In genomic region chr8:110809831-110810230, GRCm38 (mm10) we compare ENCODE assay signal across 15 mouse cellular contexts. TPM values are rescaled to one million over a fixed set of nuclear protein-coding genes. Genes with fewer than 3 reads are reported as not detected.
DNase-seq lines count a peak whose midpoint lies in the region; ATAC-seq lines count a peak whose summit lies in the region.
"Had no signal": no experiment of that assay in that cellular context is flagged by ENCODE, and none has a peak within 500 bp of the region (broad histone marks: within the 10 kb centered on the region; RNA-seq: fewer than 3 reads in every experiment).

No protein-coding gene starts in this region.

- peak overlapping the region; percentile 21; the same call in 1 of the 2 replicates for H3K27ac ChIP-seq in heart, embryonic 15.5 days
- H3K27ac ChIP-seq in forebrain, embryonic 13.5 days = no peak overlapping the region
- H3K27ac ChIP-seq: neural tube, embryonic 12.5 days had no signal

- peaks cover 59% of the 10 kb centered on the region for H3K36me3 ChIP-seq in heart, embryonic 15.5 days
- peaks cover 65% of the 10 kb centered on the region for H3K36me3 ChIP-seq in forebrain, embryonic 13.5 days (ENCODE audit: poor library complexity, severe bottlenecking)

- no peak overlapping the region for H3K9ac ChIP-seq in heart, embryonic 15.5 days
- no peak overlapping the region for H3K9ac ChIP-seq in forebrain, embryonic 13.5 days
- H3K9ac ChIP-seq: neural tube, embryonic 12.5 days had no signal

- intact Hi-C loops in heart, postnatal 36 days (cut with DNase I) = loop anchor here (2.0 kb wide), 1 partner anchor 59 kb away; no protein-coding TSS in a partner anchor
- intact Hi-C loops in gastrocnemius, postnatal 36 days (cut with DNase I) = no loop called here

- H3K27me3 ChIP-seq in heart, embryonic 15.5 days = no peaks in the 10 kb centered on the region
- H3K27me3 ChIP-seq in forebrain, embryonic 13.5 days = no peaks in the 10 kb centered on the region
- H3K27me3 ChIP-seq: neural tube, embryonic 12.5 days had no signal

- no peak for ATAC-seq in heart, embryonic 15.5 days (replicated peaks; ENCODE audit: insufficient number of reproducible peaks, insufficient read depth, low FRiP score, low read depth)
- ATAC-seq in forebrain, embryonic 13.5 days = no peak

- peaks cover 28% of the 10 kb centered on the region for H3K4me1 ChIP-seq in heart, embryonic 15.5 days (replicated peaks)
- no peaks in the 10 kb centered on the region for H3K4me1 ChIP-seq in forebrain, embryonic 13.5 days
- H3K4me1 ChIP-seq: neural tube, embryonic 12.5 days had no signal

- H3K4me3 ChIP-seq in heart, embryonic 15.5 days = no peak overlapping the region
- no peak overlapping the region for H3K4me3 ChIP-seq in forebrain, embryonic 13.5 days
- H3K4me3 ChIP-seq: neural tube, embryonic 12.5 days had no signal

- DNase-seq in heart, postnatal 36 days = no peak
- DNase-seq in 3134 (ENCODE audit: extremely low read depth, insufficient read length, low spot score) = peak; percentile 66
- DNase-seq in NIH3T3 (ENCODE audit: low read depth) = peak; percentile 79
- peak; percentile 49 for DNase-seq in kidney, postnatal 14 days
- DNase-seq in layer of hippocampus, adult 9-10 months (ENCODE audit: low spot score) = no peak
- no peak for DNase-seq in gastrocnemius, postnatal 36 days
- DNase-seq: cerebellum, postnatal 36 days; left cerebral cortex, postnatal 4 days; right cerebral cortex, postnatal 25 days; thymus, postnatal 36 days had no signal

- no peaks in the 10 kb centered on the region for H3K9me3 ChIP-seq in heart, embryonic 15.5 days (replicated peaks)
- H3K9me3 ChIP-seq in forebrain, embryonic 13.5 days (replicated peaks) = no peaks in the 10 kb centered on the region
- H3K9me3 ChIP-seq: neural tube, embryonic 12.5 days had no signal

- H3K4me2 ChIP-seq in heart, embryonic 15.5 days = no peak overlapping the region
- no peak overlapping the region for H3K4me2 ChIP-seq in forebrain, embryonic 13.5 days
- H3K4me2 ChIP-seq: neural tube, embryonic 12.5 days had no signal

- WGBS in heart, embryonic 15.5 days = 26% methylated on average over 2 of the region's 2 CpGs
- WGBS in forebrain, embryonic 13.5 days = 70% methylated on average over 2 of the region's 2 CpGs

RNA-seq across cellular contexts. Expression of gene Il34, which starts 4.1 kb away (rescaled TPM):
- polyA plus RNA-seq in heart, embryonic 15.5 days (2015; fragmentation: Nextera tagmentation; extraction: Ambion mirVana) = 0.94 and 1.6 TPM in 2 replicates
- total RNA-seq in heart, postnatal 36 days (2021) = 1 to 10 TPM; 4.3 to 6.9 TPM
- 1.2 and 1.3 TPM in 2 replicates for polyA plus RNA-seq in forebrain, embryonic 13.5 days (2015; fragmentation: Nextera tagmentation; extraction: Ambion mirVana)
- 1 to 10 TPM; 4.8 TPM for total RNA-seq in gastrocnemius, postnatal 36 days (2021)
- total RNA-seq: hematopoietic stem cell, adult 5-6 weeks; megakaryocyte, adult 5-6 weeks had no signal

RNA-seq across cellular contexts. Expression of gene Cog4, which starts 36.6 kb away (rescaled TPM):
- 53.9 and 60.1 TPM in 2 replicates for polyA plus RNA-seq in heart, embryonic 15.5 days (2015; fragmentation: Nextera tagmentation; extraction: Ambion mirVana)
- total RNA-seq in heart, postnatal 36 days (2021) = 10 to 100 TPM; 74.3 to 78.3 TPM
- 61.4 and 62.1 TPM in 2 replicates for polyA plus RNA-seq in forebrain, embryonic 13.5 days (2015; fragmentation: Nextera tagmentation; extraction: Ambion mirVana)
- total RNA-seq in gastrocnemius, postnatal 36 days (2021) = 10 to 100 TPM; 57.2 to 59.1 TPM

RNA-seq across cellular contexts. Expression of gene Sf3b3, which starts 36.8 kb away (rescaled TPM):
- 65.1 and 85.4 TPM in 2 replicates for polyA plus RNA-seq in heart, embryonic 15.5 days (2015; fragmentation: Nextera tagmentation; extraction: Ambion mirVana)
- total RNA-seq in heart, postnatal 36 days (2021) = 10 to 100 TPM; 37.3 to 39.1 TPM
- 136 and 153 TPM in 2 replicates for polyA plus RNA-seq in forebrain, embryonic 13.5 days (2015; fragmentation: Nextera tagmentation; extraction: Ambion mirVana)
- total RNA-seq in gastrocnemius, postnatal 36 days (2021) = 10 to 100 TPM; 16.5 to 18.5 TPM

Comparison
In these comparisons a context has a peak if more than half of its experiments do, and no peak if none do; other contexts are left out.
1. DNase-seq: peak in 3134 (single experiment), NIH3T3 (single experiment) and kidney, postnatal 14 days (single experiment); none in heart, postnatal 36 days (0 of 2), layer of hippocampus, adult 9-10 months (single experiment) and gastrocnemius, postnatal 36 days (0 of 2).